Mouse (Mus musculus): ENCODE results near the gene Kcnh4. TPM values are rescaled to one million over a fixed set of nuclear protein-coding genes. Genes with fewer than 3 reads are reported as not detected.
A peak's percentile ranks its signal among the peaks of the same experiment; 100 is the strongest.

Gene Kcnh4
- total RNA-seq, 2 experiments from 2014 or later, result 1.8 to 2.8 TPM

DNA sequence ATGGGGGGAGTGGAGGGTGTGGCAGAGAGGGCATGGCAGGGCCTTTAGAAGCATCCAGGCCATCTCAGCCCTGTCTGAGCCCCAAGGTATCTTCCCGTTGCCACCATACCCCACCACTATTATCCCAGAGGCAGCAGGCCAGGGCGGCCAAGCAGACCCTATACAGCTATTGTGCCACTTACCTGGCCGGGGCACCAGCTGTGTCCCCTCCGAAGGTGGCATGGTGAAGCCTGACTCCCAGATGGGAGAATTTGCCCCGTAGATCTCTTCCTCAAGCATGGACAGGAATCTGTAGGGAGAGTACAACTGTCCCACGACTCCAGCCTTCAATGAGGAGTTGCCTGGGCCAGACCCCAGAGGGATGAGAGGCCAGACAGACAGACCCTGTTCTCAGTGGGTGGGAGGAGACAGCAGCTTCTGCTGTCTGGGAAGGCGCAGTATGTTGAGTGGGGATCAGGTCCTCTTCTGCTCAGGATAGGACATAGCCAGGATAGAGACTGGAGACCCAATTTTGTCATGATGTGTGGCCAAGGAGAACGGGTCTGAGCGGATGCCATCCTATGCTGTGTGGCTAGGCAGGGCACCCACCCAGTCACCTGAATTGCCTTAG is 50.4 kb downstream of the Kcnh4 start:
- Histone ChIP-seq H3K4me3 (no peak overlapping the region), H3K27ac (no peak overlapping the region)
- TF ChIP-seq CTCF (conservative IDR thresholded peaks at IDR 0.05), result no peak
- DNase-seq (ENCODE audit: low spot score in 2 of 2), result no peak

DNA sequence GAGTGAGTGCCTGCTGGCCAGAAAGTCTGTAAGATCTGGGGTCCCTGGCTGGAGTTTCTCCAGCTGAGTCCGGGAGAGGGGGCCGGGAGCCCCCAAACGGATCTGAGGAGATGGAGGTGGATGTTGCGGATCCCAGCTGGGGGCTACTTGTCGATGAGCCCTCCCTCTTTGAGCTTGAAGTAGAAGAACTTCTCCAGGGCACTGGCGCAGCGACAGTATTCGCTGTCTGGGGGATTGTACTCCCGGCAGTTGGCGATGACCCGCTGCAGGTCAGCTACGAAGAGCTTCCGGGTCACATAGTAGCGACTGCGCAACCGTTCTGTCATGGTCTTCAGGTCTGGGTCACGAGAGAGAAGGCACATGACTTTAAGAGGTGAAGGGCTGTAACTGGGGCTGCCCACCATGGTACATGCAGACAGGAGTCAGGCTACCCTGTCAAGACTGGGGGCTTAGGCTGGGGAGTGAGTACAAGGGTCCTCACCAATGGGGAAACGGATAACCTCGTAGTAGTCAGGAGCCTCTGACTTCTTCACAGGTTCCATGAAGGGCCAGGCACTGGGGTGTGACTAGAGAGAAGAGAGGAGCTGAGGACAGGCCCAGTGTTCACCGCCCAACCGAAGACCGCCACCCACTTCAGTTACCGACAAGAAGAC is 54.5 kb downstream of the Kcnh4 start:
- TF ChIP-seq CTCF (conservative IDR thresholded peaks at IDR 0.05), result no peak
- DNase-seq (ENCODE audit: low spot score in 2 of 2), result no peak

DNA sequence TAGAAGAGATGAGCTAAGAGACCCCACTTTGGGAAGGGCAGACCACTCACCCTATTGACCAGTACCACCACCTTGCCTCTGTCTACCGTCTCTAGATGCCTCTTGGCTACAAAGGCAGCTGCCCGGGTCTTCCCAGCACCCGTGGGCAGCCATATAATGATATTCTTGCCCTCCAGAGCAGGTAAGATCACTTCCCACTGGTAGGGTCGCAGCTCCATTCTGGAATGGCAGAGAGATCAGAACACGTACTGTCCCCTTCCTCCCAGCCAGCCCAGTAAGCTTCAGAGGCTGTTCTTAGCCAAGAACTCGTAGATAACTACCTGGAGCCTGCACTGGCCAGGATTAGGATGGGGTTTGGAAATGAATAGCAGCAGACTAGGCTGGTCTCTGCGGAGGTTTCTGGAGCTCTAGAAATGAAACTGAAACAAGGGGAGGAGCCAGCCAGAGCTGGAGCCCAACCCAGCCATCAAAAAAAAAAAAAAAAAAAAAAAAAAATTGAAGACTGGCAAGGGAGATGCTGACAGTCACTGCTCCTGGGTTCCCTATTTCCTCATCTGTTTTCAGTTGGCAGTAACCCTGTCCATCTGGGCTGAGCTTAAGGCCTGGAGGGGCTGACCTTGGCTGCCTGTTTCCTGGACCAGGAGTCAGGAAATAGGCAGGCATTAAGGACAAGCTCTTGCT is 55.8 kb downstream of the Kcnh4 start, which contains the start of gene Dhx58:
Dhx58 (minus strand) TSS at position 421 of the 681 bp plus-strand sequence.
- Histone ChIP-seq H3K4me3 (no peak within 1 kb of the TSS), H3K27ac (no peak within 1 kb of the TSS)
- TF ChIP-seq CTCF (conservative IDR thresholded peaks at IDR 0.05), result no peak
- DNase-seq (ENCODE audit: low spot score in 2 of 2), result no peak

More for the DNA sequence above, 54.5 kb downstream of the Kcnh4 start:
- no peak overlapping the region for H3K27ac ChIP-seq
- H3K4me3 ChIP-seq, result no peak overlapping the region

DNA sequence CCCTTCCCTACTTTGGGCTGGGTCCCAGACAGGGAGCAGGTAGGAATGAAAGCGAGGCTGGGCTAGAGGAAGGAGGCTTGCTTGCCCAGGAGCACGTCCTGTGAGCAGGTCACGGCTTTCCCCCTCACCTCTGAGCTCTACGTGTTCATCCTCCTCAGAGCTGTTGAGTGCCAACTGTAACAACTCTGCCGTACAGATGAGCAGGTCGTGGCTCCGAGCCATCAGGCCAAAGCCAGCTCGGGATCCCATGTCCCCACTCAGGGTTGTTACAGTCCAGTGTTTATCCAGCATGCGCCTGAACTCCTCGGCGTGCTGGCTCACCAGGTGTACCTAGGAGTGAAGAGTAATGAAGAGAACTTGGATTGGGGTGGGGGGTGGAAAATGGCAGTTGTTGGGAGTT is 56.4 kb downstream of the Kcnh4 start:
- DNase-seq (ENCODE audit: low spot score in 2 of 2), result no peak
- Histone ChIP-seq H3K4me3 (no peak overlapping the region), H3K27ac (no peak overlapping the region)
- no peak for TF ChIP-seq CTCF (conservative IDR thresholded peaks at IDR 0.05)

DNA sequence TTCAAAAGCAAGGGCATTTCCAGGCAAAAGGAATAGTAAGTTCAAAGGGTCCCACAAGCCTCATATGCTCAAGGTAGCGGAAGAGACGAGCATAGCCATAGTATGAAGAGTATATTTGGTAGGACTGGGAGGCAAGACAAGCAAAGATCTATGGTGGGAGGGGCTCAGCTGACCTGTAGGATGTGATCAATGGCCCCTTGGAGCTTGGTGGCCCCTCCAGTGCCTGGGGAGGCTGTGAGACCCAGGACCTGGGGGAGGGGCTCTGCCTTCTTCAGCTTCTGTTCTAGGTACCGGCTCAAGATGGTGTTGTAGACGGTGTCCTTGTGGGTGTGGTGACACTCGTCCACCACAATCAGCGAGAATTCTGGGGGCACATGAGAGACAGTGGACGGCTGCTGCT is 56.8 kb downstream of the Kcnh4 start:
- Histone ChIP-seq H3K27ac (no peak overlapping the region), H3K4me3 (peak overlapping the region; percentile 40; the same call in 1 of the 2 replicates)
- no peak for DNase-seq (ENCODE audit: low spot score in 2 of 2)
- TF ChIP-seq CTCF (conservative IDR thresholded peaks at IDR 0.05), result no peak

DNA sequence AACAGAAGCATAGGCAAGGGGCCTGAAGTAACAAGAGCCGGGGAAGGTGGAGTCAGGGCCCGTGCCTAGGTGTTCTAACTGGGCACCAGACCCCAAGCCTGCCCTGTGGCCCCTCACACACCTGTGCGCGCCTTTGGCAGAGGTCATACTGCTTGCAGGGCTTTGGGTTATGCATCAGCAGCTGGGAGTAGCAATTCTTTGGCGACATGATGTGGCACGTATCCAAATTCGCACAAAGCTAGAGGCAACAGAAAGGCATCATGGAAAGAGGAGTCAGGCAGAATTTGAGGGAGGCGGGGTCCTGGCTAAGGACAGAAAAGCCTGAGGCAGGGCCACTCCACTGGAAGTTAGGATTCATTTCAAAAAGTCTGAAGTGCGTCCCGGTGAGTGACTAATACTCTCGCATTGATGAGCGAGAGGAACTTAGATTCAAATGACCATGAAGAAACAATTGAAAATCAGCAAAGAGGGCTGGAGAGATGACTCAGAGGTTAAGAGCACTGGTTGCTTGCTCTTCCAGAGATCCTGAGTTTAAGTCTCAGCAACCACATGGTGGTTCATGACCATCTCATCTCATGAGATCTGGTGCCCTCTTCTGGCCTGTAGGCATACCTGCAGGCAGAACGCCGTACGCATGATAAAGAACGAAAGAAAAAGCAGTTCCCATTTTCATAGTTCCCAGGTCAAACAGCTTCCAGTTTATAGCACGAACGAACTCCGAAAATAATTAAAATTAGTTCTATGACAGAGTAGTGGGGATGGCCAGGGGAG is 57.5 kb downstream of the Kcnh4 start:
- peak; percentile 98 for TF ChIP-seq CTCF (conservative IDR thresholded peaks at IDR 0.05)
- DNase-seq (ENCODE audit: low spot score in 2 of 2), result peak; percentile 55 to 71
- Histone ChIP-seq H3K27ac (no peak overlapping the region), H3K4me3 (peak overlapping the region; percentile 40; the same call in 1 of the 2 replicates)

DNA sequence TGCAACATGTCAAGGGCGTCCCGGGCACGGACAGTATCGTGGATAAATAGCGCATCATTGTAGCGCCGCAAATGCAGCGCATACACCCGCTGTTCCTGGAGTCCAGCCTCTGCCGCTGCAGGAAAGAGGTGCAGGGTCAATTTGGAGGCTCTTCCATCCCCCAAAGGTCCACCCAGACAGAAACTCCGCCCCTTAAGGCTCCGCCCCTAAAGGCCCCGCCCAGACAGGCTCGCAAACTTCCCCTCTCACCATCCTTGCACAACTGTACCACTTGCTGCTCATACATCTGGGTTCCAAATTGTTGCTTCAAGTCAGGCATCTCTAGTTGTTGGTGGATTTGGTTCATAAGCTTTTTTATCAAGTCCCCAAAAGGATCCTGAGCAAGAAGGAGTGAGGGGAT is 58.4 kb downstream of the Kcnh4 start:
- peak overlapping the region; percentile 3; the same call in 1 of the 2 replicates for H3K4me3 ChIP-seq
- DNase-seq (ENCODE audit: low spot score in 2 of 2), result no peak
- H3K27ac ChIP-seq, result no peak overlapping the region
- TF ChIP-seq CTCF (conservative IDR thresholded peaks at IDR 0.05), result no peak

DNA sequence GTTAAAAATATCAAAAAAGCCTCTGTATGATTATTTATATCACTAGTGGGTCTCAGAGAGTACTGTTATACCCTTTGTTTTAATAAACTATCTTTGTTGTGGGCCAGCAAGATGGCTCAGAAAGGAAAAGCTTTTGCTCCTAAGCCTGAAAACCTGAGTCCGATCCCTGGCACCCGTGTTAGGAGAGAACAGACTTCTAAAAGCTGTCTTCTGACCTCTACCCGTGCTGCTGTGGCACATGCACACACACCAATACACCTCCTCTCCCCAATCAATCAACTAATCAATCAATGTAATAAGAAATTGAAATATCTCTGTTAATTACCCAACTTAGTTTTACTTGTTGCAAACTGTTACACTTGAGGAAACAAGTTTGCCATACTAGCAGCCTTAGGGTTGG is 59.0 kb downstream of the Kcnh4 start:
- TF ChIP-seq CTCF (conservative IDR thresholded peaks at IDR 0.05), result no peak
- H3K27ac ChIP-seq, result no peak overlapping the region
- no peak for DNase-seq (ENCODE audit: low spot score in 2 of 2)
- H3K4me3 ChIP-seq, result no peak overlapping the region

DNA sequence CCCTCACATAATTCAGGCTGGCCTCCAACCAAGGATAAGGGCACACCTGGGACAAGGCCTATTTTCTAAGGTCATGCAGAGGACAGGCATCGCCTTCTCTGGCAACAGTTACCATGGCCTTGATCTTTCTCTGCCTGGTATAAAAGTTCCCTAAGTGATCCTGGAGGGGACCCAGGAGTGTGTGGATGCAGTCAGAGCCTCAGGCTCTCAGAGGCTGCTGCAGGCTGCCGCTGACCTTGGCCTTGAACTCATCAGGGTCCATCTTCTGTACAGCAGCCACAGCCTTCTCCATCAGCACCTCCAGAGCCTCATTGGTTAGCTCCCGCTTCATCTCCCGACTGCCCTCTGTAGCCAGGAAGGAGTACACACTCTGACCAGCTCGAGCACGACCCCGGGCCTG is 61.8 kb downstream of the Kcnh4 start:
- no peak for TF ChIP-seq CTCF (conservative IDR thresholded peaks at IDR 0.05)
- H3K27ac ChIP-seq, result no peak overlapping the region
- no peak for DNase-seq (ENCODE audit: low spot score in 2 of 2)
- H3K4me3 ChIP-seq, result no peak overlapping the region

DNA sequence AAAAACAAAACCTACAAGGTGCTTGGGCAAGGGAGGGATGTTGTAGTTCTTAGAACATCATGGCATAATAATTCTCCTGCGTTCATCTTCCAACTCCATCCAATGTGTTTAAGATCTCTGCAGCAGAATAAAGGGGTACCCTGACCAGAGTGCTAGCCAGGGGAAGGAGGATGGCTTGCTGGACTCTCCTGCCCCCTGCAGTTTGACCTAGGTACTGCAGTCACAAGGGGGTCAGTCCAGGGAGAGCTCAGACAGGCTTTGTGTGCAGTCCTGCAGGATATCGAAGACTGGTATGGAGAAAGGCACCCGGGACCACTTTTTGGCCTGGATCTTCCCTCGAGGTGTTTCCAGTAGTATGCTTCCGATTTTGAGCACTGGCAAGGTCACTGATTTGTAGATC is 64.8 kb downstream of the Kcnh4 start:
- peak; percentile 66 to 87 for DNase-seq (ENCODE audit: low spot score in 2 of 2)
- peak; percentile 99 for TF ChIP-seq CTCF (conservative IDR thresholded peaks at IDR 0.05)
- Histone ChIP-seq H3K27ac (no peak overlapping the region), H3K4me3 (no peak overlapping the region)

DNA sequence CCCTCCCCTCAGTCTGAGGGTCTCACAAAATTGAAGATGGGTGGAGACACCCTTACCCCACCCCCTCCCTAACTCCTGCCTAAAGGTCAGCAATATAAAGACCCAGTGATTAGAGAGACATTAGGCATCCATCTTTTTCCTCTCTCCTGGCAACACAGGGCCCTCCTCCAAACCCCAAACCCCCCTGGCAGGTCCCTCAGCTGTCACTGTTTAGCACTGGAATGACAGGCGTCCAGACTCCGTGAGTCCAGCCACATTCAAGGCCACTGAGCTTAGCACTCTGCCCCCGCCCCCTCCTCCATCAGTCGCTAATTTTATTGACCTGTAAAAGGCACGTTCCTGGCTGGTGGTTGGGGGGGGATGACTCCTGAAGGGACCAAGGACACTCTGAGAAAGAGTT is 66.6 kb downstream of the Kcnh4 start:
- no peak for TF ChIP-seq CTCF (conservative IDR thresholded peaks at IDR 0.05)
- DNase-seq (ENCODE audit: low spot score in 2 of 2), result no peak
- Histone ChIP-seq H3K4me3 (no peak overlapping the region), H3K27ac (no peak overlapping the region)

DNA sequence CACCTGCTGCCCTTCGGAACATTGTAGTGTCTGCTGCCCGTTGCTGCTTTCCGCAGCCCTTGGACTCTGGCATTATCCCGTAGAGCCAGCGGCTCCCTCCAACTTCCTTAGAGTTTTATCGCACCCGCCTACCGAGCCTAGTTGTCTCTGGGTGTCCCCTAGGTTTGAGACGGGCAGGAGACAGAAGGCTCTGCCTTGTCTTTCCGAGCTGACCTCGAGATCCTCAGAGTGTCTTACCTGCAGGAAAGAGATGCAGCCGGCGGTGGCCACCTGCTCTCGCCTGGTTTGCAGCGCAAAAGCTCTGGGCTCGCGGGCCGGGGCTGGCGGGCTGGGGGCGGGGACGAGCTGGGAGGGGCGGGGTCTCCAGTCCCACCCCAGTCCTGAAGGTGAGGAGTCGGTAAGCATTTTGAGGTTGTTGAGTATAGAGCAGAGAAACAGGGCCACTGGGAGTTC is 67.6 kb downstream of the Kcnh4 start, which contains the start of gene Zfp385c:
Zfp385c (minus strand) TSS at position 292 of the 453 bp plus-strand sequence.
- no peak for DNase-seq (ENCODE audit: low spot score in 2 of 2)
- TF ChIP-seq CTCF (conservative IDR thresholded peaks at IDR 0.05), result no peak
- H3K4me3 ChIP-seq, result no peak within 1 kb of the TSS; the same call in 1 of the 2 replicates
- H3K27ac ChIP-seq, result no peak within 1 kb of the TSS

DNA sequence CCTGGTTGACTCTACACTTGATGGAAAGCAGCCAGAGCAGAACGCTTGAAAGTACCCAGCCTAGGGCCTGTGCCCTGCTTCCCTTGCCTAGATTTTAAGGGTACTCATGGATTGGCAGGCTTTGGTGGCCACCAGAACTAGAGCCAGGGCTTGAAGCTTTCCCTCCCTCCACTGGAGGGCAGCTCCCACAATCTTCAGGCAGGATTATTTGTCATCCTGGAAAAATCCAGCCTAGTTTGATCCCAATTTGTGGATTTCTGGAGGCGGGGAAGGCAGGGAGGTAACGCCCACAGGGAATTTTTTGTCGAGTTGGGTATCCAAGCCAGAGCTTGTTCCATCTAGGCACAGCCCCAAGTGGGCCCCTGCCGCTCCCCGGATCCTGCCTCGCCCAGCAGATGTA is 69.4 kb downstream of the Kcnh4 start:
- Histone ChIP-seq H3K27ac (no peak overlapping the region), H3K4me3 (no peak overlapping the region)
- peak; percentile 57 for TF ChIP-seq CTCF (conservative IDR thresholded peaks at IDR 0.05)
- DNase-seq (ENCODE audit: low spot score in 2 of 2), result no peak

Other genes with a start within 250 kb of the Kcnh4 start
- gene Acly, start 231.9 kb downstream of the Kcnh4 start, total RNA-seq (2021), result 100 to 1,000 TPM; 103 to 117 TPM
- 1 to 10 TPM; 1.3 to 1.7 TPM for gene Ttc25, start 214.3 kb downstream of the Kcnh4 start, total RNA-seq (2021)
- gene Cnp, start 185.0 kb downstream of the Kcnh4 start, total RNA-seq (2021), result 100 to 1,000 TPM; 168 to 183 TPM
- 10 to 100 TPM; 11.8 to 13.1 TPM for gene Nkiras2, start 140.7 kb downstream of the Kcnh4 start, total RNA-seq (2021)
- gene Dnajc7, start 139.8 kb downstream of the Kcnh4 start, total RNA-seq (2021), result 100 to 1,000 TPM; 242 to 257 TPM
- gene Zfp385c, start 67.5 kb downstream of the Kcnh4 start, total RNA-seq (2021), result under 1 TPM; 0.20 to 0.67 TPM
- gene Dhx58, start 55.7 kb downstream of the Kcnh4 start, total RNA-seq (2021), result 1 to 10 TPM; 1.6 to 2.3 TPM
- gene Kat2a, start 47.5 kb downstream of the Kcnh4 start, total RNA-seq (2021), result 10 to 100 TPM; 55.4 to 57.8 TPM
- not detected for gene Hspb9, start 46.1 kb downstream of the Kcnh4 start, total RNA-seq (2021)
- gene Rab5c, start 21.7 kb downstream of the Kcnh4 start, total RNA-seq (2021), result 100 to 1,000 TPM; 137 to 148 TPM
- not detected for gene Hcrt, start 3.0 kb upstream of the Kcnh4 start, total RNA-seq (2021)
- 1 to 10 TPM; 4.3 to 5.2 TPM for gene Ghdc, start 11.0 kb upstream of the Kcnh4 start, total RNA-seq (2021)
- 10 to 100 TPM; 11.6 to 13.8 TPM for gene Stat5b, start 90.8 kb upstream of the Kcnh4 start, total RNA-seq (2021)
- 1 to 10 TPM; 1.7 to 2.0 TPM for gene Stat5a, start 99.4 kb upstream of the Kcnh4 start, total RNA-seq (2021)
- 10 to 100 TPM; 39.5 to 42.3 TPM for gene Stat3, start 179.6 kb upstream of the Kcnh4 start, total RNA-seq (2021)
- gene Cavin1, start 210.9 kb upstream of the Kcnh4 start, total RNA-seq (2021), result 10 to 100 TPM; 14.3 to 16.3 TPM
- 100 to 1,000 TPM; 457 to 476 TPM for gene Atp6v0a1, start 249.5 kb upstream of the Kcnh4 start, total RNA-seq (2021)

All from layer of hippocampus, adult 2 months (tissue).